Mouse (Mus musculus): ENCODE measurements around the gene Prmt7.

The Prmt7 gene

DNA sequence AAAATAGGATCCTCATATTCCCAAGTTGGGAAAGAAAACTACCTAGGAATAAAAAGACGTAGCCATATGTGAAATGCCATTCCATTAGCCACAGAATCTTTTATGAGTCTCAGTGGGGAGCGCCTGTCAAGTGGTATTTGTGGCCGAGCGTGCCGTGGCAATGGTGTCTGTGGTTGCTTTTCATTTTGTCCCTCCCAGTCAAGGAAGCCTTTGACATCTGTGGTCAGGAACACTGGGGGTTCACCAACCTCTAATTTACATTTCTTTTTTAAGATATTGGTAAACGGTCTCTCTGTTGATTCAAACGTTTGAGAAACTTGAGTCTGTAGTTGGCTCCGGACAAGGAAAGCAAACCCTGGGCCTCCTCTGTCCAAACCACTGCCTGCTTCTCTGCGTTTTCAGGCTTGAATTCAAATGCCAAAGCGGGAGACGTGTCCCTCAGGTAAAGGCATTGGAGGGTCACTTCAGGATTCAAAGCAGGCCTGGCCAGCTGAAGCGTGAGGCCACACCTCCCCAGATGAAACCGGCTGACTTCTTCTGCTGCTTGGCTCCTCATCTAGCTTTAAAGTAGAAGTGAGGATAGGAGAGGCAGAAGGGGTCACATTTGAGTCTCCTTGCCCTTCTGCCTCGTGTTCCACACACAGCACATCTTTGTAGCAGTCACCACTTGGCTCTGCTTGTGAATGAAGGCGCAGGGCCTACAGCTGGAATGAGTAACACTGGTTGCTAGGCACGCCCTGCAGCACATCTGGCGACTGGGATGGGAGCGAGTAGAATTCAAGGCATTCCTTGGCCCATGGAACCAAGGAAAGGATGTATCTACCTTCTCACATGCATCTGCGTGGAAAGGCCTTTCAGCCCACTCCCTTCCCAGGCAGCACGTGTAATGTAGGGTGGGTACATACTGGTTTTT is 82.0 kb downstream of the Prmt7 start:
- no peak for DNase-seq

- DNase-seq, result no peak
These were observed 87.5 kb downstream of the Prmt7 start for GRCm38 (mm10) chr8:106298261-106298660.

DNA sequence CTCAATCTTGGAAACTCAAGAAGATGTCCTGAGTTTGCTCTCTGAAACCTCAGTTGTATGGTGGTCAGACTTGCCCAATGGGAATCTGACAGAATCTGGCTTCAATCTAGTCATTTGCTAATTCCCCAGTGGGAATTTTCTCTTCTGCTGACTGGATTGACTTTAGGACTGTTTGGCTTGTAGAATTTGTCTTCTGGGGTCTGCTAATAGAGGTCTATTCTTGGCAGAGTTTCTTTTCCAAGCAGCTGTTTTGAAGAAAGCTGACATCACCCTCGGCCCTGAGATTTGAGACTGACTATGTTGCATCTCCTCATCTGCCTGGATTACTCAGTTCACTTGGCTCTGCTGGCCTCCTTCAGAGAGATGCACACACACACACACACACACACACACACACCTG is 88.1 kb downstream of the Prmt7 start:
- DNase-seq, result no peak

DNA sequence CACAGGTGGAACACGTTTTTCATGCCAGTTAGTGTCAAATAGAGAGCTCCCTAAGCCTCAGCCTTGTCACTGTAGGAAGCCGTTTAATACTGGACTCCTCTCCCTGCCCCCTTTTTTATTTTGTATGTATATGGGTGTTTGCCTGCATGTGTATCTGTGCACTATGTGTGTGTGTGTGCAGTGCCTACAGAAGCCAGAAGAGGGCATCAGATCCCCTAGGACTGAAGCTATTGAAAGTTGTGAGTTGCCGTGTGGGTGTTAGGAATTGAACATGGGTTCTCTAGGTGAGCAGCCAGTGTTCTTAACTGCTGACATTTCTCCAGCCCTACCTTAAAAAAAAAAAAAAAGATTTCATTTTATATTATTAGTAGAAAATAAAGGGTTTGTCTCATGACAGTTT is 89.0 kb downstream of the Prmt7 start:
- DNase-seq, result no peak

DNA sequence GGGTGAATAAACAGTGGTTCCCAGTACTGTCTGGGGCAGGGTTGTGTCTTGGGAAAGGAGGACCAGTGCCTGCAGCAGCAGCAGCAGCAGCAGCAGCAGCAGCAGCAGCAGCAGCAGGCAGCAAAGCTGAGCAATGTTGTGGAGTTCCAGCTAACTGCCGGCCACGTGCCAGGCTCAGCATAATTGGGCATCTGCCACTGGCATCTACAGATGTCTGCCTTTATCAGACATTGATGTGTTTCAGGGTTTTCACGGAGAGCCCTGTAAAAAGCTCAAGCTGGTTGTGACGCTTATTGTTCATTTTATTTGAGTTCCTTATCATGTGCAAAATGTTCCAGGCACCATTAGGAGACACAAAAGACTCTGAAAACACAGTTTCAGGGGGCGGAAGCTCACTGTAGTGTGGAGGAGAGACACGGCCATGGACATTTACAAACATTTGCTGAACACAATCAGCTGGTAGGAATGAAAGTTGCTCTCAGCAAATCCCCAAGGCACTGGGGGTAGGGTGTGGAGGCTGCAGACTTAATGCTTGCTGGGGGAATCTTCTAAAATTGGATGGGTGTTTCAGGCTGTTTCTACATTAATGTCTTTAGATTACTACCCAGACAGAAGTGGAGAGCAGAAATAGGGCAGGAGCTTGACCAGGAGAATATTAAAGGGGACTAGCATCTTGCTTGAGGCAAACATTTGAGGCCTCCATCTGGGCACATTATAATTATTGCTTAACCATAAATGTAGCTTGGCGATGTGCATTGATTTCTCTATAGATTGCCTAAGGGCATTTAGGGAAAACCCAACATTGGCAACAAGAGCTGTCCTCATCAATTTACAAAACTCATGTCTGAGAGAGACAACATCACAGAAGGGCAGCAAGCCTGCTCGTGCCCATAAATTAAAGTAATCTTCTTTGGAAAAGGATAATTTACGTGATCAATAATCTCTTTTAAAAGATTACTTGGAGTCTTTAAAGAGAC is 90.3 kb downstream of the Prmt7 start:
- DNase-seq, result no peak

Measured in cerebellum, postnatal 25 days (tissue).